Mouse (Mus musculus) limb, embryonic 10.5 days (tissue): ENCODE results near the gene Sppl2b. TPM values are rescaled to one million over a fixed set of nuclear protein-coding genes. Genes with fewer than 3 reads are reported as not detected.

ENCODE experiments used
- DNase-seq: peaks from one replicate; pipeline ENCODE4 v3.0.0-alpha.2; 2017; ENCODE audit warnings: low spot score
- H3K27ac ChIP-seq: fragments of 300-500 bp; sonication (generic); 2 replicates; pipeline ENCODE4 v1.5.1; 2016; ENCODE audit warnings: mild to moderate bottlenecking
- H3K27me3 ChIP-seq: fragments of 300-500 bp; sonication (generic); 2 replicates; pipeline ENCODE4 v1.6.1; 2016; ENCODE audit warnings: low read depth, mild to moderate bottlenecking; ENCODE audit not compliant: poor library complexity, severe bottlenecking
- H3K36me3 ChIP-seq: fragments of 300-500 bp; sonication (generic); 2 replicates; pipeline ENCODE4 v1.6.1; 2016; ENCODE audit warnings: mild to moderate bottlenecking, moderate library complexity
- H3K4me1 ChIP-seq: fragments of 300-500 bp; sonication (generic); 2 replicates; pipeline ENCODE4 v1.6.1; 2016
- H3K4me3 ChIP-seq: fragments of 300-500 bp; sonication (generic); 2 replicates; pipeline ENCODE4 v1.5.1; 2016; ENCODE audit warnings: mild to moderate bottlenecking, moderate library complexity
- H3K9me3 ChIP-seq: fragments of 300-500 bp; sonication (generic); replicated peaks from 2 replicates; pipeline ENCODE4 v1.6.1; 2016; ENCODE audit warnings: mild to moderate bottlenecking
- WGBS: fragments of 180-500 bp; shearing (Covaris S2); methylation state at CpG from one replicate; pipeline ENCODE4 v1.1.7; 2016; 5-methylcytosine and 5-hydroxymethylcytosine counted together
- polyA plus RNA-seq: library from polyadenylated mRNA; unstranded; fragments of >200 nt; fragmentation: Nextera tagmentation; extraction: Ambion mirVana; gene quantifications from 2 replicates; pipeline ENCODE4 v1.2.1, GENCODE M21; 2016

The Sppl2b gene
- polyA plus RNA-seq, 1 experiment from 2014 or later: 48.5 TPM

- 37% methylated on average over 41 of the region's 41 CpGs for WGBS
- peaks cover 44% of the 10 kb centered on the region for H3K36me3 ChIP-seq
- 0 out of 2 replicates have a peak overlapping the region, but pooled peaks have one; percentile 3 for H3K27ac ChIP-seq
- peaks cover 36% of the 10 kb centered on the region for H3K4me1 ChIP-seq
- H3K27me3 ChIP-seq: 0 out of 2 replicates have a peak, but pooled peaks cover 11% of the 10 kb centered on the region
- peak overlapping the region; percentile 27 for H3K4me3 ChIP-seq
- DNase-seq: no peak
- H3K9me3 ChIP-seq: no peaks in the 10 kb centered on the region
Observed at GRCm38 (mm10) chr10:80897861-80898510, 42.9 kb downstream of the Sppl2b start.

GRCm38 (mm10) chr10:80899074-80899473, 44.0 kb downstream of the Sppl2b start:
- 88% methylated on average over 8 of the region's 8 CpGs for WGBS
- no peak for DNase-seq
- H3K4me3 ChIP-seq: peak overlapping the region; percentile 80

DNA sequence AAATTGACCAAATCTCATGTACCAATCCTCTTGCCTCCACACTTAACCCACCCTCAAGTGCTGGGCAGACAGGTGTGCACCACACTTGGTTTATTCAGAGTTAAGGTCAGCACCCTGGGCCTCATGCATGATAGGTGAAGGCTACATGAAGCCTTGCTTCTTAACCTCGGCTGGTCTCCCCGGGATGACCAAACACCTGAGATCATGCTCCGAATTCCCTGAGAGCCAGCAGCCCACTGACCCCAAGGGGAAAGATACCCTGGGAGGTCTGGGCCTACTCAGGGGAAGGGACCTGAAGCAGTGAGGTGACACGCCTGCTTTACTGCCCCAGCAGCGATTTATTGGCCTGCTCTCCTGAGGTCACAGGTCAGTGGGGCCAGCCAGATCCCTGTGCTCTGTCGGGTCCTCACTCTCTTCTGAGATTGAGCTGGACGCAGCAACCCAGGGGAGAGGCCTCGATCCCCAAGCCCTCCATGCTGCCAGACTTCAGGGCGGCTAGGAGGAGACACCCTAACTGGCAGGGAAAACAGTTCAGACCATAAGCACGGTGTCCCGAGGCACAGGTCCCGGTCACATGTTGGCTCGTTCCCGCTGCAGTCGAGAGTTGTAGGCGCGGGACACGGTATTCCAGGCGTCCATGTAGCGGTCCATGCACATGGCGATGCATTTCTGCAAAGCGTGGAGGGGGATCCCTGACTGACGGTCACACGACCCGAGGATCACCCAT, 44.7 kb downstream of the Sppl2b start:
- no peak for DNase-seq
- peak overlapping the region; percentile 88 for H3K27ac ChIP-seq
- H3K4me3 ChIP-seq: peak overlapping the region; percentile 80
- H3K36me3 ChIP-seq: peaks cover 62% of the 10 kb centered on the region
- H3K9me3 ChIP-seq: no peaks in the 10 kb centered on the region
- 0 out of 2 replicates have a peak, but pooled peaks cover 11% of the 10 kb centered on the region for H3K27me3 ChIP-seq
- H3K4me1 ChIP-seq: peaks cover 36% of the 10 kb centered on the region
- 12% methylated on average over 25 of the region's 25 CpGs for WGBS

More at GRCm38 (mm10) chr10:80899074-80899473, 44.0 kb downstream of the Sppl2b start:
- Histone ChIP-seq H3K27me3 (0 out of 2 replicates have a peak, but pooled peaks cover 11% of the 10 kb centered on the region), H3K4me1 (peaks cover 36% of the 10 kb centered on the region), H3K9me3 (no peaks in the 10 kb centered on the region), H3K36me3 (peaks cover 55% of the 10 kb centered on the region), H3K27ac (no peak overlapping the region)

DNA sequence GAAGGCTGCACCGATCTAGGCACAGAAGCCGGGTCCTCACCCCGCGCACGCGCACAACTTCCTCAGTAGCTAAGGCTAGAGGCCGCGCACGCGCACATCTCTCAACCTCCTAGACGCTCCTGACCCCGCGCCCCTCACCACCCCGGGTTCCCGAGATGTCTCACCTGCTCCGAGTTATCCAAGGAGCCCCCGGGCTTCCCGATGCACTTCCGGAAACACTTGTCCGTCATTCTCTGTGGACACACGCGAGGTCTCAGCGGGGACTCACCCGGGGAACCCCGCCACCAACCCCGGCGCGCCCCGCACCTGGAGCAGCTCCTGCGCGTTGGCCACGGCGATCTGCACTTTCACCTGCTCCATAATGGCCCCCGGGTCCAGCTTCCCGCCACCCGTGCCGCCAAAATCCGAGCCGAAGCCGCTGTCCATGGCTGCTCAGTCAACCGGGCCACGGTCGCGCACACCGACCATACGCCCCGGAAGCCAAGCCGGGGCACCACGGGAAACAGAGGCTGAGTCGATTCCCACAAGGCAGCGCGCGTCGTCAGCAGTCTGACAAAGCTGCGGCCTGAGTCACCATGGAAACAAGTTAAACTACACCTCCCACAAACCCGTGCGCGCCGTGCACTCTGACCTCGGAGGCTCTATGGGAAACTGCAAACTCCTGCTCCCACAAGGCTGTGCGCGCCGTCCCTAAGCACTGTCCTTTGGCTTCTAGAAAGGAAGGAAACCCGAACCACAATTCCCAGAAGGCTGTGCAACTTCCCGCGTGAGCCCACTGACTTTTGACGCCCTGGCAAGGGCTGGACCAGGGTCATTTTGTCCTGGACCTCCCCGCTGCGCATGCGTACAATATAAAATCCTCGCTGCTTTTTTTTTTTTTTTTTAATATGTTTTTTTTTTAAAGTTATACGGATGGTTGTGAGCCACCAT, 45.5 kb downstream of the Sppl2b start, which contains the start of gene Timm13:
TSS of gene Timm13 (minus strand) at position 652 of the 930 bp plus-strand sequence.
- Histone ChIP-seq H3K4me3 (peak within 1 kb of the TSS; percentile 80), H3K27ac (peak within 1 kb of the TSS; percentile 88), H3K4me1 (peaks cover 36% of the 10 kb centered on the region), H3K27me3 (0 out of 2 replicates have a peak, but pooled peaks cover 11% of the 10 kb centered on the region), H3K9me3 (no peaks in the 10 kb centered on the region), H3K36me3 (peaks cover 70% of the 10 kb centered on the region)
- peak; percentile 96 for DNase-seq
- under 1% methylated on average over 72 of the region's 72 CpGs for WGBS

DNA sequence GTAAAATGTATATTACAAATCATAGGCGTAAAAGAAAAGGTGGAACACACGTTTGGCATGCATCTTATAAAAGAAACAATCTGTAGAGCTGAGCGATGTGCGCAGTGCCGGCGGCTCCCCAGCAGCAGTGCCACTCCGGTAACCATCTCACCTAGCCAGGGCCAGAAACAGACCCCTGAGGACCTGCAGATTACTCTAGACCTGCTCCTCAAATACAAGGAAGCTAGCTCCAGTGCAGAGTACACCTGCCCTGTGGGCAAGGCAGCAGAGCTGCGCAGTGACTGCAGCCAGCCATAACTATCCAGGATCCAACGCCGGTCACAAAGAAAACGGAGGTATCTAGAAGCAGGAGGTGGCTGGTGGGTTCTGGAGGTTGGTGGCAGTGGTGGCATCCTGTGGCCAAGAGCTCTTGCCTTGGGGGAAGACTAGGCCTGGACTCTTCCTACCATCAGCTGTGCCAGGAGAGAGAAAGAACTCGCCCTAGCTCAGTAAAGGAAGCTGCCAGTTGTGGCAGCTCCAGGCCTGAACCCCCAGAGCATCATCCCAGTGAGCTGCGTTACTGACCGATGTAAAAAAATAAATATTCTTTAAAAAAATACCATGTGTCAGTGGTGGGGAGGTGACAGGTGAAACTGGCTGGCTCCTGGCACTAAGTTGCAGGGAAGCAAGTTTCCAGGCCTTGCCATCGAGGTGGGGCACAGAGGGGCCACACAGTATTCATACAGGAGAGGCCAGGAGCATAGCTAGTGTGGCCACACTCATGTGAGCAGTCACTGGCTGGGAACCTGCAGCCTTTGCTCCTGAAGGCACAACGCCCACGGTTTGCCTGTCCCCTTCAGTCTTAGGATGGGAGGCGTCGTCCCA, 46.6 kb downstream of the Sppl2b start:
- DNase-seq: no peak
- Histone ChIP-seq H3K4me1 (peaks cover 36% of the 10 kb centered on the region), H3K27me3 (0 out of 2 replicates have a peak, but pooled peaks cover 11% of the 10 kb centered on the region), H3K36me3 (peaks cover 81% of the 10 kb centered on the region), H3K9me3 (no peaks in the 10 kb centered on the region), H3K27ac (peak overlapping the region; percentile 66; the same call in 1 of the 2 replicates), H3K4me3 (peak overlapping the region; percentile 80)
- 88% methylated on average over 19 of the region's 19 CpGs for WGBS

DNA sequence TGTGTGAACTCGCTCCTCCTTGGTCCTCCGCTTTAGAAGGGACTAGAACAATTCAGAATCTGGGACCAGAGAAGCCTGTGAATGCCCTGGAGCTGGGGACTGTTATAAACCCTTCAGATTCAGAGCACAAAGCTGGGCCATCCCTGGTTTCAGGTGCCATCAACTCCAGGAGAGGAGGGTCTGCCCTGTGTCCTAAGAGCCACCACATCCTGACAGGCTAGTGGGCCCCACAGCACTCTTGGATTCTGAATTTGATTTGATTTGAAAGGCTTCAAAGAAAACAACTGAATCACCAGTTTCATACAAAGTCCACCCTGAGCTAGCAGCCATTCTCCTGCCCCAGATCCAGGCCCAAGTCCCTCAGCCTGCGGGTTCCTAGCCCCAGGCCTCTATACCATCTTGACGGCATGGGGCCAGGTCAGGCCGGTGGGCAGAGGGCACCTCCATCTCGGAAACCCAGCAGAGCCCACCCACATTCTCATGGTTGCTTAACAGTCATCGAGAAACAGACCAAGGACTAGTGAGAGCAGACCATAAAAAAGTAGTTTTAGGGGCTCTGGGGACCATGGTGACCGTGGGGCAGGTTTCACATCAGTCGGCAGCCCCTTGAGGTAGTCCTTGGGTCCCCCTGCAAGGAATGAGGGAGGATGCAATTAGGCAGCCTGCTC, 47.3 kb downstream of the Sppl2b start:
- H3K27ac ChIP-seq: no peak overlapping the region
- 92% methylated on average over 9 of the region's 9 CpGs for WGBS
- no peak for DNase-seq
- no peak overlapping the region for H3K4me3 ChIP-seq
- no peaks in the 10 kb centered on the region for H3K9me3 ChIP-seq
- peaks cover 82% of the 10 kb centered on the region for H3K36me3 ChIP-seq
- H3K4me1 ChIP-seq: peaks cover 29% of the 10 kb centered on the region
- H3K27me3 ChIP-seq: 0 out of 2 replicates have a peak, but pooled peaks cover 6% of the 10 kb centered on the region

DNA sequence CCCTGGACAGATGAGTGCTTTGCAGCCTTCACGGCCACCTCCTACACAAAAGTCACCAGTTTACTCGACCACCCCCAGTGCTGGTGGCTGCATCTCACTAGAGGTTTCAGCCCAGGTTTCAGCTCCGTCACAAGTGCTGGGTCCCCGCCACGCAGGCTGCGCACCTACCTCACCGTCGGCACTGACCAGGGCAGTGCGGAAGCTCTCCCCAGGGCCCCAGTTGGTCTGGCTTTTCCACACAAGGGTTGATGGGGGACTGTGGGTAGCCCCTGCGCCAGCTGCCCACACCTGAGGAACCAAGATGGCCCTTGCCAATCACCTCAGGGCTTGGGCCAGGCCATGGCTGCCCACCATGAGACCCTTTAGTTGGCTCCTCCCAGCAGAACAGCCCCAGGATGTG, 48.2 kb downstream of the Sppl2b start:
- no peak for DNase-seq
- H3K9me3 ChIP-seq: no peaks in the 10 kb centered on the region
- H3K27ac ChIP-seq: no peak overlapping the region
- H3K36me3 ChIP-seq: peaks cover 84% of the 10 kb centered on the region
- WGBS: 94% methylated on average over 10 of the region's 10 CpGs
- no peak overlapping the region for H3K4me3 ChIP-seq
- no peaks in the 10 kb centered on the region for H3K27me3 ChIP-seq
- H3K4me1 ChIP-seq: peaks cover 21% of the 10 kb centered on the region

- no peak overlapping the region for H3K27ac ChIP-seq
- 91% methylated on average over 28 of the region's 28 CpGs for WGBS
- no peaks in the 10 kb centered on the region for H3K27me3 ChIP-seq
- DNase-seq: no peak
- peaks cover 13% of the 10 kb centered on the region for H3K4me1 ChIP-seq
- H3K4me3 ChIP-seq: no peak overlapping the region
- peaks cover 84% of the 10 kb centered on the region for H3K36me3 ChIP-seq
- H3K9me3 ChIP-seq: no peaks in the 10 kb centered on the region
Observed at GRCm38 (mm10) chr10:80904004-80904693, 49.1 kb downstream of the Sppl2b start.

GRCm38 (mm10) chr10:80904709-80905108, 49.6 kb downstream of the Sppl2b start:
- H3K36me3 ChIP-seq: peaks cover 84% of the 10 kb centered on the region
- no peaks in the 10 kb centered on the region for H3K9me3 ChIP-seq
- 91% methylated on average over 11 of the region's 11 CpGs for WGBS
- H3K27ac ChIP-seq: no peak overlapping the region
- no peak for DNase-seq
- no peaks in the 10 kb centered on the region for H3K27me3 ChIP-seq
- peaks cover 7% of the 10 kb centered on the region for H3K4me1 ChIP-seq
- no peak overlapping the region for H3K4me3 ChIP-seq

- no peak overlapping the region for H3K27ac ChIP-seq
Observed at GRCm38 (mm10) chr10:80909375-80910162, 54.5 kb downstream of the Sppl2b start.

More at GRCm38 (mm10) chr10:80909375-80910162, 54.5 kb downstream of the Sppl2b start:
- peaks cover 96% of the 10 kb centered on the region for H3K36me3 ChIP-seq
- no peak for DNase-seq
- 0 out of 2 replicates have a peak, but pooled peaks cover 6% of the 10 kb centered on the region for H3K4me1 ChIP-seq
- H3K27me3 ChIP-seq: no peaks in the 10 kb centered on the region
- 94% methylated on average over 22 of the region's 22 CpGs for WGBS
- H3K9me3 ChIP-seq: no peaks in the 10 kb centered on the region
- H3K4me3 ChIP-seq: no peak overlapping the region
